Mouse (Mus musculus) stomach, embryonic 15.5 days (tissue): Measurements from ENCODE around the gene Aldh2. TPM values are rescaled to one million over a fixed set of nuclear protein-coding genes. Genes with fewer than 3 reads are reported as not detected.
"Not testable (repeated sequence)": the region's sequence is repeated elsewhere in the genome, so short reads cannot be mapped to it uniquely, and the experiment has no call there.

Experiments
- ATAC-seq: fragments of 200-750 bp; cut with Nextera tagmentation; 2 replicates; pipeline ENCODE4 v1.8.0; 2017; ENCODE audit warnings: low read depth, moderate number of reproducible peaks, moderate TSS enrichment; ENCODE audit not compliant: insufficient read depth, low FRiP score
- H3K27ac ChIP-seq: fragments of 300-500 bp; sonication (generic); 2 replicates; pipeline ENCODE4 v1.5.1; 2015; ENCODE audit warnings: mild to moderate bottlenecking, inconsistent platforms
- H3K27me3 ChIP-seq: fragments of 300-500 bp; sonication (generic); replicated peaks from 2 replicates; pipeline ENCODE4 v1.6.1; 2015; ENCODE audit warnings: inconsistent platforms
- H3K36me3 ChIP-seq: fragments of 300-500 bp; sonication (generic); 2 replicates; pipeline ENCODE4 v1.6.1; 2015; ENCODE audit warnings: inconsistent platforms
- H3K4me1 ChIP-seq: fragments of 300-500 bp; sonication (generic); 2 replicates; pipeline ENCODE4 v1.6.1; 2015; ENCODE audit warnings: inconsistent platforms
- H3K4me2 ChIP-seq: fragments of 300-500 bp; sonication (generic); 2 replicates; pipeline ENCODE4 v1.6.1; 2015; ENCODE audit warnings: mild to moderate bottlenecking, inconsistent platforms
- H3K4me3 ChIP-seq: fragments of 300-500 bp; sonication (generic); replicated peaks from 2 replicates; pipeline ENCODE4 v1.5.1; 2015; ENCODE audit warnings: inconsistent platforms
- H3K9ac ChIP-seq: fragments of 300-500 bp; sonication (generic); 2 replicates; pipeline ENCODE4 v1.6.1; 2015; ENCODE audit warnings: inconsistent platforms
- H3K9me3 ChIP-seq: fragments of 300-500 bp; sonication (generic); 2 replicates; pipeline ENCODE4 v1.6.1; 2016; ENCODE audit warnings: inconsistent platforms
- WGBS: fragments of 180-500 bp; shearing (Covaris S2); methylation state at CpG from one replicate; pipeline ENCODE4 v1.1.7; 2015; 5-methylcytosine and 5-hydroxymethylcytosine counted together
- polyA plus RNA-seq: library from polyadenylated mRNA; unstranded; fragments of >200 nt; fragmentation: Nextera tagmentation; extraction: Ambion mirVana; gene quantifications from 2 replicates; pipeline ENCODE4 v1.2.1, GENCODE M21; 2015

The Aldh2 gene
- polyA plus RNA-seq, 1 experiment from 2014 or later = 206 TPM

- Histone ChIP-seq H3K27ac (no peak overlapping the region), H3K9ac (no peak overlapping the region), H3K4me1 (no peaks in the 10 kb centered on the region), H3K9me3 (no peaks in the 10 kb centered on the region), H3K36me3 (no peaks in the 10 kb centered on the region), H3K4me3 (no peak overlapping the region), H3K4me2 (no peak overlapping the region), H3K27me3 (no peaks in the 10 kb centered on the region)
- ATAC-seq = no peak
- 80% methylated on average over 6 of the region's 6 CpGs for WGBS
These were observed 18.4 kb upstream of the Aldh2 start for GRCm38 (mm10) chr5:121612036-121612435.

DNA sequence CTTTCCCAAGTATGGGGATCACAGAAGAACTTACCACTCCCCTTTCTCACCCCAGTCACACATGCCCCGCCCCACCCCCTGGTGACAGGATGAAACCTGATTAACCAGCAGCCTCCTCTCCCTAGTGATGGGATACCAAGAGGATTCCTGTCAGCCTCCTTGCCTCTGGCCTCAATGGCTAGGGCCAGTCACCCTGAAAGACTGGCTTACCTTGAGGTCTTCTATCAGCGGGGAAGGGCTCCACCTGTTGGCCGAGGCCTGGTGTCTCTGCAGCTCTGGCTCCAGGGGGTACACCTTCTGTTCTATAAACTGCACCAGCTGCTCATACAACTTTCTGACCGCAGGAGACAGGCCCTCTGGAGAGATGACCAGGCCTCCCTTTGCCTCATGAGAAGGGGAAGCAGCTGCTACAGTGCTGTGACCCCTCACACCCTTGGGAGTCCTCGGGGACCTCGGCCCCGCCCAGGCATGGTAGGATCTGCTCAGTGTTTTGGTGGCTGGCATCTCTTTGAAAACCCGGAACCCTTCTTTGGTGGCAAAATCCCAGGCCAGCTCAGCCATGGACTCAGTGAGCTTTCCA is 16.0 kb upstream of the Aldh2 start:
- not testable (repeated sequence) for H3K4me2 ChIP-seq
- 51% methylated on average over 8 of the region's 8 CpGs for WGBS

GRCm38 (mm10) chr5:121606151-121606550 is 12.5 kb upstream of the Aldh2 start:
- Histone ChIP-seq H3K36me3 (no peaks in the 10 kb centered on the region), H3K4me2 (no peak overlapping the region), H3K27ac (no peak overlapping the region), H3K4me3 (no peak overlapping the region), H3K9me3 (no peaks in the 10 kb centered on the region), H3K27me3 (no peaks in the 10 kb centered on the region), H3K9ac (no peak overlapping the region), H3K4me1 (0 out of 2 replicates have a peak, but pooled peaks cover 4% of the 10 kb centered on the region)
- 0% methylated on average over 2 of the region's 2 CpGs for WGBS
- no peak for ATAC-seq

More for the DNA sequence above, 16.0 kb upstream of the Aldh2 start:
- ATAC-seq, H3K27me3 ChIP-seq, H3K9me3 ChIP-seq, H3K36me3 ChIP-seq, H3K27ac ChIP-seq, H3K9ac ChIP-seq, H3K4me3 ChIP-seq, H3K4me1 ChIP-seq: not testable (repeated sequence)

GRCm38 (mm10) chr5:121603815-121604214 is 10.2 kb upstream of the Aldh2 start:
- 76% methylated on average over 1 of the region's 1 CpGs for WGBS
- H3K4me1 ChIP-seq, H3K4me3 ChIP-seq, H3K27me3 ChIP-seq, H3K9ac ChIP-seq, H3K27ac ChIP-seq, H3K36me3 ChIP-seq, H3K9me3 ChIP-seq, ATAC-seq, H3K4me2 ChIP-seq: not testable (repeated sequence)

DNA sequence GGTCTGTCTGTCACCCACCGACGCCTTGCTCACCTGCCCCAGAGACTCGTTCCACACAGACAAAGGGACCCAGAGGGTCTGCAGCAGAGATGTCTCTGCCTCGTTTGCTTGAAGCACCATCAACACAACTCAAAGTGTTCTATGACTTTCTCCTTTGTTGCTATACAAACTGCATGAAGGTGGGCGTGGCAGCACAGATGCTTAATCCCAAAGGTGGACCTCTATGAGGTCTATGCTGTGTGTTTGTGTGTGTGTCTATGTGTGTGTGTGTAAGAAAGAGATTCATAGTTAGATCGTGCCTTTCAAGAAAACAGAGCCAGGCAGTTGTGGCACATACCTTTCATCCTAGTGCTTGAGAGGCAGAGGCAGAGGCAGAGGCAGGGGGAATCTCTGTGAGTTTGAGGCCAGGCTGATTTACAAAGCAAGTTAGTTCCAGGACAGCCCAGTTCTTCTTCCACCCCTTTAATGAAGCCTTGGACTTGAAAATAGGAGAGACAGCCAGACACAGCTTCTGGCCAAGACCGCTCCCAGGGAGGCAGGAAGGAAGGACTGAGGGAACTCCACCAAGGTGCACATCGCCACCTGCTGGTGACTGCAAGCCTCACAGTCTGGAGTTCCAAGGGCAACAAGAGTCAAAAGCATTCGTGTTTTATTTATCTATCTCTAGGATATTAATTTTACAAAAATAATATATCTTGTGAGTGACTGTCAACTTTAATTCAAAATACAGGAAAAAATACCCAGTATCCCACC is 8.1 kb upstream of the Aldh2 start:
- Histone ChIP-seq H3K4me2 (peak overlapping the region; percentile 19; the same call in 1 of the 2 replicates), H3K9ac (no peak overlapping the region), H3K27ac (no peak overlapping the region; the same call in 1 of the 2 replicates), H3K27me3 (no peaks in the 10 kb centered on the region), H3K4me1 (0 out of 2 replicates have a peak, but pooled peaks cover 4% of the 10 kb centered on the region), H3K36me3 (no peaks in the 10 kb centered on the region), H3K4me3 (no peak overlapping the region), H3K9me3 (no peaks in the 10 kb centered on the region)
- peak; percentile 67; the same call in 1 of the 2 replicates for ATAC-seq
- 27% methylated on average over 9 of the region's 9 CpGs for WGBS

GRCm38 (mm10) chr5:121598871-121599610 is 5.4 kb upstream of the Aldh2 start:
- Histone ChIP-seq H3K9me3 (no peaks in the 10 kb centered on the region), H3K4me2 (no peak overlapping the region), H3K27me3 (no peaks in the 10 kb centered on the region), H3K36me3 (no peaks in the 10 kb centered on the region), H3K4me3 (no peak overlapping the region), H3K9ac (no peak overlapping the region), H3K4me1 (0 out of 2 replicates have a peak, but pooled peaks cover 4% of the 10 kb centered on the region), H3K27ac (peak overlapping the region; percentile 70)
- ATAC-seq = no peak
- WGBS = 65% methylated on average over 13 of the region's 13 CpGs

DNA sequence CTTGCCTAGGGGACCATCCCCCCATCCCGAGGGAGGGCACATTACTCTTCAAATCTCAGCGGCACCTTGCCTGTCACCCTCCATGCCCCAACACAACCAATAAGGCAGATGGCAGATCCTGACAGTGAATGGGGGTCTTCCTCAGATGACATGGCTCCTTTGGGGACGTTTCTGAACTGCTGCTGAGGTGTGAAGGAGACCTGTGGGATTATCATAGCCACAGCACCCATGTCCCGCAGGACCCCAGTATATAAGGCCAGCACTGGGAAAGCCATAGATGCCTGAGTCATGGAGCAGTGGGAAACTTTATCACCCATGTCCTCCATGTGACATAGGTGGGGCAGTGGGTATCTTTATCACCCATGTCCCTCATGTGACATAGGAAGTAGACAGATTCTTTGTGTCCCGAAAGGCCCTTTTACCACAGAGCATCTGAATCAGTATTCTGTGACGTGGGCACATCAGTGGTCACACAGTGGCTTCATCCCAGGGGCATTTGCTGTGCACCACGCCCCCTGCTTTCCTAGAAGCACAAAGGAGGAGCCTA is 4.4 kb upstream of the Aldh2 start:
- no peak for ATAC-seq
- WGBS = 79% methylated on average over 7 of the region's 7 CpGs
- Histone ChIP-seq H3K4me2 (no peak overlapping the region), H3K4me1 (0 out of 2 replicates have a peak, but pooled peaks cover 4% of the 10 kb centered on the region), H3K27me3 (no peaks in the 10 kb centered on the region), H3K36me3 (no peaks in the 10 kb centered on the region), H3K27ac (peak overlapping the region; percentile 70), H3K9me3 (no peaks in the 10 kb centered on the region), H3K9ac (no peak overlapping the region), H3K4me3 (no peak overlapping the region)

DNA sequence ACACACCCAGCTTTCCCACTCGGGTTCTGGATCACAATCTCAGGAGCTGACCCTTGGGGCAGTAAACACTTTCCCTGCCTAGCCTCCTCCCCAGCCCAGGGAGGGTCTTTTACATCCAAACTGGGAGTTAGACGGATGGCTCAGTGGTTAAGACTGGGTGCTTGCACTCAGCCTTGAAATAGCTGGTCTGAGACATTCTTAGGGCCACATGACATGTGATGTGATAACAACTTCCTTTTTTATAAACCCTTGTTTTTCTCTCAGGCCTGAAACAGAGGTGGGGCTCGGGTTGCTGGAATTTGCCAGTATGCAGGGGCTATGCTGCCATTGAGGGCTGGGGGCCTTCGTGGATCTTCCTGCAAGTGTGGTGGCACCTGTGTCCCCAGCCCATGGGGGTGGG is 3.7 kb upstream of the Aldh2 start:
- ATAC-seq = no peak
- Histone ChIP-seq H3K9me3 (no peaks in the 10 kb centered on the region), H3K4me3 (no peak overlapping the region), H3K27ac (no peak overlapping the region), H3K36me3 (no peaks in the 10 kb centered on the region), H3K4me1 (peaks cover 11% of the 10 kb centered on the region; the same call in 1 of the 2 replicates), H3K27me3 (no peaks in the 10 kb centered on the region), H3K9ac (no peak overlapping the region), H3K4me2 (no peak overlapping the region)
- 64% methylated on average over 4 of the region's 4 CpGs for WGBS

DNA sequence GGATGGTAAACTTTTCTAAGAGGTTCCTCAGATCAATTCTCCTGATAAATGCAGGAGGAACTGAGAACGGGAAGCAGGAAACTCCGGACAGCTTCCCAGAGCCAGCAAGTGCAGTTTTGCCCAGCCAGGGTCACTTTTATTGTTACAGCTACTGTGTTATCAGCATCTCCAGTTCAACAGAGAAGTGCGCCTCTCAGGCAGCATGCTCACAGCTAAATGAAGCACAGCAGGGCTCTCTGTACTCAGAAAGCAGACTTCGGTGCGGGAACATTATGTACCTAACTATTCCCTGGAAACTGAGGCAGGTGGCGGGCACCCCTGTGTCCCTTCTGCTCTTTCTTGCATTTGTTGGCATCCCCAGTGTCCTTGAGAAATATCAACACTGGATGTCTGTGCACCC is 2.6 kb upstream of the Aldh2 start:
- no peak for ATAC-seq
- H3K27ac ChIP-seq = no peak overlapping the region
- H3K9ac ChIP-seq = no peak overlapping the region
- H3K9me3 ChIP-seq = no peaks in the 10 kb centered on the region
- no peaks in the 10 kb centered on the region for H3K27me3 ChIP-seq
- peaks cover 6% of the 10 kb centered on the region; the same call in 1 of the 2 replicates for H3K4me1 ChIP-seq
- H3K4me2 ChIP-seq = no peak overlapping the region
- WGBS = 62% methylated on average over 6 of the region's 6 CpGs
- no peaks in the 10 kb centered on the region for H3K36me3 ChIP-seq
- no peak overlapping the region for H3K4me3 ChIP-seq

DNA sequence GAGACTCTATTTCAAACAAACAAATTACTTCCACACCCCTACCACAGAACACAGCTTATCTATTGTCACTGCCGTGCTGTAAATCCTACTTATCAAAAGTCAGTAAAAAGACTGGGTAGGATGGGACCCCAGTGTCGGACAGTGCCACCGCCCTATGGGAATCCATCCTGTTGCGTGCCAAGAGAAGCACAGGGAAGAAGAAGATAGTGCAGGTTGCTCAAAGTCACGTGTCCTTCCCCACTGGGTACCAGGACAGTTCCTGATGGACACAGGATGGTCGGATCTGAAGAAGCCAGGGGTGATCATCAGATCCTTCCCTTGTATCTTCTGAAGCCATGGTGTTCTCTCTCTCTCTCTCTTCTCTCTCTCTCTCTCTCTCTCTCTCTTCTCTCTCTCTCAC is 2.1 kb upstream of the Aldh2 start:
- WGBS = 64% methylated on average over 6 of the region's 6 CpGs
- H3K4me2 ChIP-seq = no peak overlapping the region
- no peaks in the 10 kb centered on the region for H3K9me3 ChIP-seq
- no peak overlapping the region for H3K27ac ChIP-seq
- H3K27me3 ChIP-seq = no peaks in the 10 kb centered on the region
- H3K4me3 ChIP-seq = no peak overlapping the region
- H3K4me1 ChIP-seq = peaks cover 6% of the 10 kb centered on the region; the same call in 1 of the 2 replicates
- no peak overlapping the region for H3K9ac ChIP-seq
- ATAC-seq = no peak
- H3K36me3 ChIP-seq = no peaks in the 10 kb centered on the region

DNA sequence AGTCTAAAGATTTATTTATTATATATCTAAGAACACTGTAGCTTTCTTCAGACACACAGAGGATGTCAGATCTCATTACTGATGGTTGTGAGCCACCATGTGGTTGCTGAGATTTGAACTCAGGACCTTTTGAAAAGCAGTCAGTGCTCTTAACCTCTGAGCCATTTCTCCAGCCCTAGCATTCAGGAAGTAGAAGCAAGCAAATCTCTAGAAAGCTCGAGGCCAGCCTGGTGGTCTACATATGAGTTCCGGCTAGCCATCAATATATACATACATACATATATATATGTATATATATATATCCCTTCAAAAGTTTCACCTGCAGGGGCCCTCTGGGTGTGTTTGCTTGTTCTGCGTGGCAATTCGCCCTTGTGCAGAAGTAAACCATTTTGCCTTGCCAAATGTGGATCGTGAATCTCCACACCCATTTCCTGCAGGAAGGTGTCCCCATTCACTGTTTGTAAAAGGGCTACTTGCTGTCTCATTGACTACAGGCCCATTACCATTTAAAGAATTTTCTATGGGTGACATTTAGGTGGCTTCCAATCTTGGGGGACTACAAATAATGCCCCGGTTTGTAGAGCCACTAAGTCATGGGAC is 1.2 kb upstream of the Aldh2 start:
- H3K27ac ChIP-seq = no peak overlapping the region
- ATAC-seq = no peak
- H3K4me1 ChIP-seq = peaks cover 6% of the 10 kb centered on the region; the same call in 1 of the 2 replicates
- WGBS = 78% methylated on average over 6 of the region's 6 CpGs
- H3K27me3 ChIP-seq = no peaks in the 10 kb centered on the region
- no peak overlapping the region for H3K9ac ChIP-seq
- no peaks in the 10 kb centered on the region for H3K9me3 ChIP-seq
- H3K4me2 ChIP-seq = no peak overlapping the region; the same call in 1 of the 2 replicates
- H3K4me3 ChIP-seq = no peak overlapping the region
- H3K36me3 ChIP-seq = no peaks in the 10 kb centered on the region
